Mouse (Mus musculus): ENCODE data around the gene Fbxo22. TPM values are rescaled to one million over a fixed set of nuclear protein-coding genes. Genes with fewer than 3 reads are reported as not detected.
"Not testable (repeated sequence)": the region's sequence is repeated elsewhere in the genome, so short reads cannot be mapped to it uniquely, and the experiment has no call there.

Fbxo22 gene
- polyA plus RNA-seq, 1 experiment from 2014 or later: 62.4 TPM

- Histone ChIP-seq H3K4me3 (ENCODE audit: control insufficient read depth in 1 of 2, insufficient read depth in 1 of 2, low read depth in 1 of 2, low read length in 2 of 2) (no peak overlapping the region), H3K36me3 (ENCODE audit: control insufficient read depth, insufficient read depth, low read length) (no peaks in the 10 kb centered on the region), H3K4me2 (ENCODE audit: low read length) (no peak overlapping the region), H3K9me3 (ENCODE audit: control insufficient read depth, low read length) (no peaks in the 10 kb centered on the region), H3K27ac (replicated peaks in 1 of 2; ENCODE audit: control insufficient read depth in 1 of 2, insufficient read depth in 1 of 2, low read depth in 2 of 2, low read length in 2 of 2) (no peak overlapping the region), H3K9ac (ENCODE audit: low read length) (no peak overlapping the region), H3K4me1 (ENCODE audit: control insufficient read depth in 2 of 2, insufficient read depth in 2 of 2, low read length in 2 of 2) (0 out of 4 replicates have a peak, but pooled peaks cover 0 to 4% of the 10 kb centered on the region in 2 experiments), H3K27me3 (ENCODE audit: control insufficient read depth, insufficient read depth, low read length) (no peaks in the 10 kb centered on the region)
- WGBS: 63% methylated on average over 5 of the region's 5 CpGs
- no peak for ATAC-seq (ENCODE audit: insufficient number of reproducible peaks, insufficient read depth, low FRiP score, low read depth)
Observed at GRCm38 (mm10) chr9:55240852-55241251, 32.1 kb downstream of the Fbxo22 start.

- no peak overlapping the region for H3K9ac ChIP-seq (ENCODE audit: low read length)
- no peaks in the 10 kb centered on the region for H3K36me3 ChIP-seq (ENCODE audit: control insufficient read depth, insufficient read depth, low read length)
- H3K27ac ChIP-seq (replicated peaks in 1 of 2; ENCODE audit: control insufficient read depth in 1 of 2, insufficient read depth in 1 of 2, low read depth in 2 of 2, low read length in 2 of 2): no peak overlapping the region
- peak overlapping the region; percentile 31 to 36 for H3K4me3 ChIP-seq (ENCODE audit: control insufficient read depth in 1 of 2, insufficient read depth in 1 of 2, low read depth in 1 of 2, low read length in 2 of 2)
- ATAC-seq (ENCODE audit: insufficient number of reproducible peaks, insufficient read depth, low FRiP score, low read depth): no peak
- 25% methylated on average over 24 of the region's 24 CpGs for WGBS
- no peaks in the 10 kb centered on the region for H3K27me3 ChIP-seq (ENCODE audit: control insufficient read depth, insufficient read depth, low read length)
- H3K9me3 ChIP-seq (ENCODE audit: control insufficient read depth, low read length): no peaks in the 10 kb centered on the region
- H3K4me2 ChIP-seq (ENCODE audit: low read length): peak overlapping the region; percentile 63
- H3K4me1 ChIP-seq (ENCODE audit: control insufficient read depth in 2 of 2, insufficient read depth in 2 of 2, low read length in 2 of 2): 0 out of 4 replicates have a peak, but pooled peaks cover 0 to 4% of the 10 kb centered on the region in 2 experiments
Observed at GRCm38 (mm10) chr9:55241863-55242685, 33.3 kb downstream of the Fbxo22 start.

- Histone ChIP-seq H3K27ac (replicated peaks in 1 of 2; ENCODE audit: control insufficient read depth in 1 of 2, insufficient read depth in 1 of 2, low read depth in 2 of 2, low read length in 2 of 2) (no peak overlapping the region), H3K9me3 (ENCODE audit: control insufficient read depth, low read length) (no peaks in the 10 kb centered on the region), H3K9ac (ENCODE audit: low read length) (no peak overlapping the region), H3K4me2 (ENCODE audit: low read length) (no peak overlapping the region), H3K27me3 (ENCODE audit: control insufficient read depth, insufficient read depth, low read length) (no peaks in the 10 kb centered on the region), H3K4me1 (ENCODE audit: control insufficient read depth in 2 of 2, insufficient read depth in 2 of 2, low read length in 2 of 2) (0 out of 4 replicates have a peak, but pooled peaks cover 0 to 4% of the 10 kb centered on the region in 2 experiments), H3K4me3 (ENCODE audit: control insufficient read depth in 1 of 2, insufficient read depth in 1 of 2, low read depth in 1 of 2, low read length in 2 of 2) (no peak overlapping the region), H3K36me3 (ENCODE audit: control insufficient read depth, insufficient read depth, low read length) (no peaks in the 10 kb centered on the region)
- no peak for ATAC-seq (ENCODE audit: insufficient number of reproducible peaks, insufficient read depth, low FRiP score, low read depth)
- WGBS: 73% methylated on average over 3 of the region's 3 CpGs
Observed at GRCm38 (mm10) chr9:55243280-55243679, 34.6 kb downstream of the Fbxo22 start.

- Histone ChIP-seq H3K9ac (ENCODE audit: low read length) (no peak overlapping the region), H3K4me3 (ENCODE audit: control insufficient read depth in 1 of 2, insufficient read depth in 1 of 2, low read depth in 1 of 2, low read length in 2 of 2) (no peak overlapping the region), H3K9me3 (ENCODE audit: control insufficient read depth, low read length) (no peaks in the 10 kb centered on the region), H3K27ac (replicated peaks in 1 of 2; ENCODE audit: control insufficient read depth in 1 of 2, insufficient read depth in 1 of 2, low read depth in 2 of 2, low read length in 2 of 2) (no peak overlapping the region), H3K27me3 (ENCODE audit: control insufficient read depth, insufficient read depth, low read length) (no peaks in the 10 kb centered on the region), H3K4me2 (ENCODE audit: low read length) (no peak overlapping the region), H3K4me1 (ENCODE audit: control insufficient read depth in 2 of 2, insufficient read depth in 2 of 2, low read length in 2 of 2) (0 out of 4 replicates have a peak, but pooled peaks cover 0 to 4% of the 10 kb centered on the region in 2 experiments), H3K36me3 (ENCODE audit: control insufficient read depth, insufficient read depth, low read length) (no peaks in the 10 kb centered on the region)
- WGBS: 47% methylated on average over 3 of the region's 3 CpGs
- ATAC-seq (ENCODE audit: insufficient number of reproducible peaks, insufficient read depth, low FRiP score, low read depth): no peak
Observed at GRCm38 (mm10) chr9:55244079-55244478, 35.4 kb downstream of the Fbxo22 start.

GRCm38 (mm10) chr9:55245057-55245750 is 36.5 kb downstream of the Fbxo22 start:
- H3K27me3 ChIP-seq (ENCODE audit: control insufficient read depth, insufficient read depth, low read length); H3K4me2 ChIP-seq (ENCODE audit: low read length); H3K36me3 ChIP-seq (ENCODE audit: control insufficient read depth, insufficient read depth, low read length); H3K9me3 ChIP-seq (ENCODE audit: control insufficient read depth, low read length); H3K4me1 ChIP-seq (ENCODE audit: control insufficient read depth in 2 of 2, insufficient read depth in 2 of 2, low read length in 2 of 2); H3K4me3 ChIP-seq (ENCODE audit: control insufficient read depth in 1 of 2, insufficient read depth in 1 of 2, low read depth in 1 of 2, low read length in 2 of 2); H3K27ac ChIP-seq (replicated peaks in 1 of 2; ENCODE audit: control insufficient read depth in 1 of 2, insufficient read depth in 1 of 2, low read depth in 2 of 2, low read length in 2 of 2); H3K9ac ChIP-seq (ENCODE audit: low read length): not testable (repeated sequence)
- ATAC-seq (ENCODE audit: insufficient number of reproducible peaks, insufficient read depth, low FRiP score, low read depth): peak; percentile 59; the same call in 1 of the 2 replicates
- WGBS: 66% methylated on average over 1 of the region's 1 CpGs

- no peak for ATAC-seq (ENCODE audit: insufficient number of reproducible peaks, insufficient read depth, low FRiP score, low read depth)
- no peak overlapping the region for H3K4me2 ChIP-seq (ENCODE audit: low read length)
- H3K9ac ChIP-seq (ENCODE audit: low read length): no peak overlapping the region
- H3K9me3 ChIP-seq (ENCODE audit: control insufficient read depth, low read length): no peaks in the 10 kb centered on the region
- H3K36me3 ChIP-seq (ENCODE audit: control insufficient read depth, insufficient read depth, low read length): no peaks in the 10 kb centered on the region
- H3K27ac ChIP-seq (replicated peaks in 1 of 2; ENCODE audit: control insufficient read depth in 1 of 2, insufficient read depth in 1 of 2, low read depth in 2 of 2, low read length in 2 of 2): no peak overlapping the region
- WGBS: 77% methylated on average over 8 of the region's 8 CpGs
- no peaks in the 10 kb centered on the region for H3K27me3 ChIP-seq (ENCODE audit: control insufficient read depth, insufficient read depth, low read length)
- H3K4me1 ChIP-seq (ENCODE audit: control insufficient read depth in 2 of 2, insufficient read depth in 2 of 2, low read length in 2 of 2): 0 out of 4 replicates have a peak, but pooled peaks cover 0 to 4% of the 10 kb centered on the region in 2 experiments
- H3K4me3 ChIP-seq (ENCODE audit: control insufficient read depth in 1 of 2, insufficient read depth in 1 of 2, low read depth in 1 of 2, low read length in 2 of 2): no peak overlapping the region
Observed at GRCm38 (mm10) chr9:55246440-55246839, 37.7 kb downstream of the Fbxo22 start.

- Histone ChIP-seq H3K4me3 (ENCODE audit: control insufficient read depth in 1 of 2, insufficient read depth in 1 of 2, low read depth in 1 of 2, low read length in 2 of 2) (no peak overlapping the region), H3K27me3 (ENCODE audit: control insufficient read depth, insufficient read depth, low read length) (no peaks in the 10 kb centered on the region), H3K36me3 (ENCODE audit: control insufficient read depth, insufficient read depth, low read length) (no peaks in the 10 kb centered on the region), H3K9me3 (ENCODE audit: control insufficient read depth, low read length) (no peaks in the 10 kb centered on the region), H3K9ac (ENCODE audit: low read length) (no peak overlapping the region), H3K27ac (replicated peaks in 1 of 2; ENCODE audit: control insufficient read depth in 1 of 2, insufficient read depth in 1 of 2, low read depth in 2 of 2, low read length in 2 of 2) (no peak overlapping the region), H3K4me2 (ENCODE audit: low read length) (no peak overlapping the region), H3K4me1 (ENCODE audit: control insufficient read depth in 2 of 2, insufficient read depth in 2 of 2, low read length in 2 of 2) (0 out of 4 replicates have a peak, but pooled peaks cover 0 to 4% of the 10 kb centered on the region in 2 experiments)
- WGBS: 76% methylated on average over 4 of the region's 4 CpGs
- no peak for ATAC-seq (ENCODE audit: insufficient number of reproducible peaks, insufficient read depth, low FRiP score, low read depth)
Observed at GRCm38 (mm10) chr9:55246918-55247317, 38.2 kb downstream of the Fbxo22 start.

Measured in heart, embryonic 14.5 days (tissue).